Mouse (Mus musculus): ENCODE data around the gene Palm. TPM values are rescaled to one million over a fixed set of nuclear protein-coding genes. Genes with fewer than 3 reads are reported as not detected.

Palm gene
- polyA plus RNA-seq (2017; shearing (Covaris generic)): 0.38 TPM

GRCm38 (mm10) chr10:79793051-79793737, at the start of gene Palm:
Palm (plus strand) TSS chr10:79793572.

GRCm38 (mm10) chr10:79745898-79746773, 47.2 kb upstream of the Palm start, which contains the start of gene Polrmt:
Polrmt (minus strand) TSS chr10:79746581.

GRCm38 (mm10) chr10:79754856-79755516, 38.4 kb upstream of the Palm start, which contains the start of gene Fgf22:
Fgf22 (plus strand) TSS chr10:79755076.

GRCm38 (mm10) chr10:79766508-79767325, 26.7 kb upstream of the Palm start, which contains the start of gene Rnf126:
Rnf126 (minus strand) TSS chr10:79766952.

GRCm38 (mm10) chr10:79777103-79777531, 16.3 kb upstream of the Palm start, which contains the start of gene Fstl3:
Fstl3 (plus strand) TSS chr10:79777272.

GRCm38 (mm10) chr10:79790861-79791260, 2.5 kb upstream of the Palm start, which contains the start of gene Prss57:
Prss57 (minus strand) TSS chr10:79790961.

GRCm38 (mm10) chr10:79820782-79821181, 27.4 kb downstream of the Palm start, which contains the start of gene Misp:
Misp (plus strand) TSS chr10:79820989.

GRCm38 (mm10) chr10:79853860-79854795, 60.8 kb downstream of the Palm start, which contains the start of gene Ptbp1:
Ptbp1 (plus strand) TSS chr10:79854427.

Other genes starting within 250 kb of the Palm start
- gene Mier2, start 238.4 kb upstream of the Palm start, polyA plus RNA-seq (2017; shearing (Covaris generic)): 39.1 TPM
- gene Theg, start 206.2 kb upstream of the Palm start, polyA plus RNA-seq (2017; shearing (Covaris generic)): not detected
- gene C2cd4c, start 179.5 kb upstream of the Palm start, polyA plus RNA-seq (2017; shearing (Covaris generic)): not detected
- gene Shc2, start 155.7 kb upstream of the Palm start, polyA plus RNA-seq (2017; shearing (Covaris generic)): not detected
- not detected for gene Odf3l2, start 147.8 kb upstream of the Palm start, polyA plus RNA-seq (2017; shearing (Covaris generic))
- not detected for gene Madcam1, start 129.0 kb upstream of the Palm start, polyA plus RNA-seq (2017; shearing (Covaris generic))
- 46.7 TPM for gene Tpgs1, start 124.2 kb upstream of the Palm start, polyA plus RNA-seq (2017; shearing (Covaris generic))
- 14.7 TPM for gene Cdc34, start 111.4 kb upstream of the Palm start, polyA plus RNA-seq (2017; shearing (Covaris generic))
- 0.71 TPM for gene Gzmm, start 104.6 kb upstream of the Palm start, polyA plus RNA-seq (2017; shearing (Covaris generic))
- gene Bsg, start 89.1 kb upstream of the Palm start, polyA plus RNA-seq (2017; shearing (Covaris generic)): 281 TPM
- not detected for gene Hcn2, start 76.9 kb upstream of the Palm start, polyA plus RNA-seq (2017; shearing (Covaris generic))
- gene Polrmt, start 47.0 kb upstream of the Palm start, polyA plus RNA-seq (2017; shearing (Covaris generic)): 46.0 TPM
- gene Fgf22, start 38.5 kb upstream of the Palm start, polyA plus RNA-seq (2017; shearing (Covaris generic)): not detected
- gene Rnf126, start 26.6 kb upstream of the Palm start, polyA plus RNA-seq (2017; shearing (Covaris generic)): 5.1 TPM
- 0.68 TPM for gene Fstl3, start 16.3 kb upstream of the Palm start, polyA plus RNA-seq (2017; shearing (Covaris generic))
- not detected for gene Prss57, start 2.6 kb upstream of the Palm start, polyA plus RNA-seq (2017; shearing (Covaris generic))
- gene Misp, start 27.4 kb downstream of the Palm start, polyA plus RNA-seq (2017; shearing (Covaris generic)): not detected
- gene Ptbp1, start 60.9 kb downstream of the Palm start, polyA plus RNA-seq (2017; shearing (Covaris generic)): 322 TPM
- gene Prtn3, start 80.9 kb downstream of the Palm start, polyA plus RNA-seq (2017; shearing (Covaris generic)): not detected
- gene Plppr3, start 81.1 kb downstream of the Palm start, polyA plus RNA-seq (2017; shearing (Covaris generic)): 3.9 TPM
- not detected for gene Elane, start 92.7 kb downstream of the Palm start, polyA plus RNA-seq (2017; shearing (Covaris generic))
- not detected for gene Cfd, start 97.3 kb downstream of the Palm start, polyA plus RNA-seq (2017; shearing (Covaris generic))
- 20.7 TPM for gene Med16, start 115.4 kb downstream of the Palm start, polyA plus RNA-seq (2017; shearing (Covaris generic))
- 15.2 TPM for gene Gm26602, start 117.3 kb downstream of the Palm start, polyA plus RNA-seq (2017; shearing (Covaris generic))
- gene Kiss1r, start 123.4 kb downstream of the Palm start, polyA plus RNA-seq (2017; shearing (Covaris generic)): 0.28 TPM
- 208 TPM for gene R3hdm4, start 127.6 kb downstream of the Palm start, polyA plus RNA-seq (2017; shearing (Covaris generic))
- gene Arid3a, start 133.5 kb downstream of the Palm start, polyA plus RNA-seq (2017; shearing (Covaris generic)): 12.7 TPM
- 78.4 TPM for gene Wdr18, start 166.6 kb downstream of the Palm start, polyA plus RNA-seq (2017; shearing (Covaris generic))
- gene Grin3b, start 177.1 kb downstream of the Palm start, polyA plus RNA-seq (2017; shearing (Covaris generic)): not detected
- 6.6 TPM for gene Tmem259, start 190.8 kb downstream of the Palm start, polyA plus RNA-seq (2017; shearing (Covaris generic))
- gene Cnn2, start 195.0 kb downstream of the Palm start, polyA plus RNA-seq (2017; shearing (Covaris generic)): 1,121 TPM
- gene Abca7, start 202.9 kb downstream of the Palm start, polyA plus RNA-seq (2017; shearing (Covaris generic)): 76.2 TPM
- 886 TPM for gene Arhgap45, start 223.1 kb downstream of the Palm start, polyA plus RNA-seq (2017; shearing (Covaris generic))
- 193 TPM for gene Polr2e, start 246.2 kb downstream of the Palm start, polyA plus RNA-seq (2017; shearing (Covaris generic))

Data from activated CD4-positive, CD25-positive, alpha-beta regulatory T cell, adult 9 weeks (primary cell).